Mouse (Mus musculus): Measurements from ENCODE around the gene Ush1g.

DNA sequence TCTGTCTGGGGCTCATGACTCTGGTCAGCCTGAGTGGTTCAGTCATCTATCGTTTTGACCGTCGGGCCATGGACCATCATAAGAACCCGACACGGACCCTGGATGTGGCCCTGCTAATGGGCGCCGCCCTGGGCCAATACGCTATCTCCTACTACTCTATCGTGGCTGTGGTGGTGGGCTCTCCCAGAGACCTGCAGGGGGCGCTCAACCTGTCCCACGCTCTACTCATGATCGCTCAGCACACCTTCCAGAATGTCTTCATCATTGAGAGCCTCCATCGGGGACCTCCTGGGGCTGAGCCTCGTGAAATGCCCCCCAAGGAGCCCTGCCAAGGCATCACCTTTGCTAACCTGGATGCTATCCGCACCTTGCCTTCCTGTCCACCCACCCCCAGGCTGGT, 7.5 kb upstream of the Ush1g start:
- TF ChIP-seq GATA1 (IDR thresholded peaks at IDR 0.05; ENCODE audit: low read length), result no peak
- no peak for TF ChIP-seq TAL1 (IDR thresholded peaks at IDR 0.05; ENCODE audit: low read length)

Data from erythroblast, embryonic 14.5 days (primary cell).